Mouse (Mus musculus): ENCODE measurements at regions not wholly inside any gene's neighbourhood (a gene's known extent, or its start where the extent isn't known, plus 50 kb on each side); places are given as distances from the start of the nearest gene placed in this dataset.
A peak's percentile ranks its signal among the peaks of the same experiment; 100 is the strongest.

GRCm38 (mm10) chr13:52702201-52702611, 119.2 kb downstream of the Syk start:
- no peak for DNase-seq (ENCODE audit: low read depth in 1 of 2, low spot score in 2 of 2)

DNA sequence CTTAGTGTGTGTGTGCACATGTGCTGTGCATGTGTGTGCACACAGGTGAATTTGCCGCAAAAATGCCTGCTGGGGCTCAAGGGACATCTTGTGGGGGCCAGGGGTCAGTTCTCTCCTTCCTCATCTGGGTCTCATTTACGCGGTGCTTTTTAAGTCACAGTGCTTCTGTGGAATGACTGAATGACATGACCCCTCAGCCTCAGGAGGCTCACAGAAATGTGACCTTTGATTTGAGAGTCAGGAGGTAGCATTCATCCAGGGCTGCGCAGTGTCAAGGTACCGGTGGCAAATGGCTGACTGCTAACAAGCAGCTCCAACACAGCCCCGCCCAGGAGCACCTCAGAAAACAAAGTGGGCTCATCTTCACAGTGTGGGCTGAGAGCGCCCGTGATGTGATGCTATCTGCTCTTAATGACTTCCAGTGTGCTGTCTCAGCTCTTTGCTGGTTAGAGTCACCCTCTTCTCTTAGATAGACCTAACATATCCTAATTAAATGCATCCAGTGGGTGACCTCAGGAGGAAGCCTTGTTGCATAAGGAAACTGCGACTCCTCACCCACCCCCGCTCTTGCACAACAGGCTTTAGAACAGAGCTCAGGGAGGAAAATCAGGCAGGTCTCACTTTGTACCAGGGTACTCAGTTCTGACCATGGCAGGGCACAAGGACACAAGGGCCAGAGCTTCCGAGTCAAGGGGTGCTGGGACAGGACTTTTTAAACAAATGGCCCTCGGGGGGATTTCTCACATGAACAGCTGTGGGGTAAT, 120.6 kb downstream of the Syk start:
- no peak for DNase-seq (ENCODE audit: low read depth in 1 of 2, low spot score in 2 of 2)

GRCm38 (mm10) chr13:52704673-52705072, 121.7 kb downstream of the Syk start:
- DNase-seq (ENCODE audit: low read depth in 1 of 2, low spot score in 2 of 2) = no peak

GRCm38 (mm10) chr13:52709580-52709979, 126.6 kb downstream of the Syk start:
- DNase-seq (ENCODE audit: low read depth in 1 of 2, low spot score in 2 of 2) = no peak

DNA sequence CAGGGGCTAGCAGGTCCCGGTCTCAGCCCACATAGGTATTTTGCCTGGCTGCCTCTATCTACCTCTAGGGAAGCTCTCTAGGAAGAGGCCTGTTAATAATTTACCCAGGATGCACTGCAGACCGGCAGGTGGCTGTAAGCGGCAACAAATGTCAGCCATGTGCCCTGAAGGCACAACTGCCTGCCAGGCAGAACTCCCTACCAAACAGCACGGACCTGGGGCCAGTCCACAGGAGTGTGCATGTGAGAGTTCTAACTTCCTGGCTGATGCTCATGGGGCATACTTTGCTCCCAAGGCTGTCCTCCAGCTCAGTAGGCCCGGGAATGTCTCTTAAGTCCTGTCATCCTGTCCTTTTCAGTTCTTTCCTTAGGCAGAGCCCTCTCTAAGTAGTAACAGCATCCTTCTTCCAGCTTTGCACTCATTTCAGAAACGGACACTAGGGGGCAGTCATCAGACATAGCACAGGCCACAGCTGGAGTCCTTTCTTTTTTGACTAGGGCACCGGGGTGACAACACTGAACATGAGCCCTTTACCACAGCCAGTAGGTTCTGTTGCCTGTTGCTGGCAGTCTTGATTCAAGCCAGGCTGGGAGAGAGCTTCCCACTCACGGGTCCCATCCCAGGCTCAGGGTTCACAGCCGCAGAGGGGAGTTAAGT, 128.9 kb downstream of the Syk start:
- peak; percentile 37 to 48 for DNase-seq (ENCODE audit: low read depth in 1 of 2, low spot score in 2 of 2)

- no peak for DNase-seq (ENCODE audit: low read depth in 1 of 2, low spot score in 2 of 2)
Measured at GRCm38 (mm10) chr13:52721463-52721862, 138.5 kb downstream of the Syk start.

- no peak for DNase-seq (ENCODE audit: low read depth in 1 of 2, low spot score in 2 of 2)
Measured at GRCm38 (mm10) chr13:52722718-52723117, 139.7 kb downstream of the Syk start.

- no peak for DNase-seq (ENCODE audit: low read depth in 1 of 2, low spot score in 2 of 2)
Measured at GRCm38 (mm10) chr13:52726043-52726442, 143.1 kb downstream of the Syk start.

- DNase-seq (ENCODE audit: low read depth in 1 of 2, low spot score in 2 of 2) = no peak
Measured at GRCm38 (mm10) chr13:52726525-52726924, 143.6 kb downstream of the Syk start.

GRCm38 (mm10) chr13:52735453-52735933, 152.5 kb downstream of the Syk start:
- no peak for DNase-seq (ENCODE audit: low read depth in 1 of 2, low spot score in 2 of 2)

DNA sequence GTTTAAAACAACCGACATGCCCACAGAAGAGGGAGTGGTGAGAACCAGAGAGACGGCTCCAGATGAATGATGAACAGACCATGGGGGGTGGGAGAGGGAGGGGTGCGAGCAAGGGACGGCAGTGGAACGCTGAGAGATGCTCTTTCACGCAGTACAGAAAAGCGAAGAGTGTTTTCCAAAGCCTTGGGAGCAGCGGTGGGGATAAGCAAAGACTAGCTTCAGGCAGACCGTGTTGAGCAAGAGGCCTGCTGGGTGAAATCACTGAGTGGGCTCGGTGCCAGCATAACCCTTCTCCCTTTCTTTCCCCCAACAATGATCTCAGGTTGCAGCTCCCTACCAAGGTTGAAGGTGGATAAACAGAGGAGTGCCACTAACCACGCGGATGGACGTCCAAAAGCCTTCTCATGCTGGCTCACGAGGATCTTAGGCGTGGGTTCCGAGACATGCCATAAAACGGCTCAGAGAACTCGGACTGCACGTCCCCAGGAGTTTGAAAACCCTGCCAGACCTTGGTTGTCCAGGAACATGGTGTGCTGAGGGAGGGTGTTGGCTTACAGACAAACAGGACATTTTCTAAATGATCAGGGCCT, 153.1 kb downstream of the Syk start:
- no peak for DNase-seq (ENCODE audit: low read depth in 1 of 2, low spot score in 2 of 2)

GRCm38 (mm10) chr13:52738095-52738660, 155.2 kb downstream of the Syk start:
- no peak for DNase-seq (ENCODE audit: low read depth in 1 of 2, low spot score in 2 of 2)

DNA sequence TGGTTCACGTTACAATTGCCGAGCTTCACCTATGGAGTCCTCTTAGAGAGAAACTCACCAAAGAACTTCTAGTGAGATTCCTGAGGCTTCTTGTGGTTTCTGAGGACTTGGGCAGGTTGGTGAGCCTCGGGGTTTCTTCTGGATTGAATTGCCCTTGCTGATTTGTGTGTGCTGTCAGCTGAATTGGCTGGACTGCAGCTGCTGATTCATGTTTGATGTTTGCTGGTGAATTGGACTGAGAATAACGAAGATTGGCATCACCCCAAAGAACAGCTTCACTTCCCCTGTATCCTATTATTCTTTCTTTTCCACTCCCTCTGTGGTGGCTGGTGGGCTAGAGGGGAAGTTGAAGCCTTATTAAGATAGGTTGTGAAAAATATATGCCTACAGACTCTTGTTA, 158.4 kb downstream of the Syk start:
- DNase-seq (ENCODE audit: low read depth in 1 of 2, low spot score in 2 of 2) = no peak

DNA sequence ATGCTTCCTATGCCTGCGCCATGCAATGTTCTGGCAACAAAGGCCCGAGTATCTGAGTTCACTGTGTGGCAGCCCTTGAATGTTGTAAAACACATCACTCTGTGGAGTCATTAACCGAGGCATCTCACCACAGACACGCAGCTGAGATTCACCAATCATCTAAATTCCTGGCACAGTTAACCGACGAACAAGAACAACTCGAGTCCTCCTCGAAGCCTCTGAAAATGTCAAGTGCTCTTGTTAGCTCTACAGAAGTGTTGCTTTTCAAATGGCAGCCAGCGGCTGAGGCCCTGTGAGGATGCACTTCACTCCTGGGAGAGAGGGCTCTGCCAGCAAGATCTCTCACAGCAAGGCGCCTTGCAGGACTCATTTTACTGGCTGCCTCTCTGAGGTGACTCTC, 173.0 kb downstream of the Syk start:
- DNase-seq (ENCODE audit: low read depth in 1 of 2, low spot score in 2 of 2) = no peak

- DNase-seq (ENCODE audit: low read depth in 1 of 2, low spot score in 2 of 2) = no peak
Measured at GRCm38 (mm10) chr13:52765508-52766181, 163.8 kb downstream of the Auh start.

DNA sequence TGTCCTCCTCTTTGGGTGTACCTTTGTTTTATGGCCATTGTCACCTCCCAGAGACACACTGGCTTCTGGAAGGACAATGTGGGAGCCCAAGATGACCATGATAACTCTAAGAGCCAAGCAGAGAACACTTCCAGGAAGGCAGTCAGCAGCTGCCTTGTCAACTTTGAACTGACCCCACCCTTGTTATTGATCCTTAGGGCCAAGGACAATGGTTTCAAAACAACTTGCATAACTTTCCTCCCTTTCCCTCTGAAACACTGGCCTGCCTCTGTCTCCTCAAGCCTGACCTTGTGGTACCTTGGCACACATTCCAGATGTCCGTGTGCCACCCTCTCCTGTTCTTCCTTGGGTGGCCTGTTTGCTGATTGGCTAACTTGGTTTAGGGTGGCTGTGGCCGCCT, 163.2 kb downstream of the Auh start:
- DNase-seq (ENCODE audit: low read depth in 1 of 2, low spot score in 2 of 2) = no peak

DNA sequence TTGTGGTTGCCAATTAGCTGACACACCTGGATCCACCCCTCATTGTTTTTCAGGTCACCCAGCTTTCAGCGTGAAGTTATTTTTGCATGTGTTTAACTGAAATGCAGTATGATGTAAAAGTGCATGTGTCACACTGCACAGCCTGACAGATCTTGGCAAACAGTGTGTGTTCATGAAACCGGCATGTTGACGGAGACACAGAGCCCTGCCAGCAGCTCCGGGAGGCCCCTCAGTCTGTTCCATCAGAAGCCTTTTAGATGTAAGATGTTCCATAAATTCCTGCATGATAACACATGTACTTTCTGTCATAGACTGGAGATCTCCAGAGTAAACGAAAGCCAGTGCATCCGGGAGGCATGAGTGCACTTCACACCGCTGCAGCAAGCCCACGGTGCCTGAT, 159.5 kb downstream of the Auh start:
- DNase-seq (ENCODE audit: low read depth in 1 of 2, low spot score in 2 of 2) = no peak

GRCm38 (mm10) chr13:52771518-52771917, 158.0 kb downstream of the Auh start:
- no peak for DNase-seq (ENCODE audit: low read depth in 1 of 2, low spot score in 2 of 2)

DNA sequence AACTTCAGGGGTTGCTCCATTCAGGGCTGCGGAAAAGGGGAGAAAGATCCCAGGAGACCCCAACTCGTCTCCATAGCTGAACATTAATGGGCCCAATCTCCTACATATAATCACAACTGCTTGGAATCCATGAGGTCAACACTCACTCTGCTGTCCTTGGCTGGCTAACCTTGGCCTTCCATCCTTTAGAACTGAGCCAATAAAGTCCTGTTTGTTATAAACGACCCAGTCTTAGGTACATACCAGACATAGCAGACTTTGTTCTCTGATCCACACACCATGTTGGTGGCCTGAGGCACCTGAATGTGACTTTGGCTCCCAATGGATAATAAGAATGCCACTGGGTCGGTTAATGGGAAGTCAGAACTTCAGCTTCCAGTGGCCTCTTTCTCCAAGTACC, 157.4 kb downstream of the Auh start:
- no peak for DNase-seq (ENCODE audit: low read depth in 1 of 2, low spot score in 2 of 2)

GRCm38 (mm10) chr13:52777396-52778034, 152.0 kb downstream of the Auh start:
- DNase-seq (ENCODE audit: low read depth in 1 of 2, low spot score in 2 of 2) = no peak

DNA sequence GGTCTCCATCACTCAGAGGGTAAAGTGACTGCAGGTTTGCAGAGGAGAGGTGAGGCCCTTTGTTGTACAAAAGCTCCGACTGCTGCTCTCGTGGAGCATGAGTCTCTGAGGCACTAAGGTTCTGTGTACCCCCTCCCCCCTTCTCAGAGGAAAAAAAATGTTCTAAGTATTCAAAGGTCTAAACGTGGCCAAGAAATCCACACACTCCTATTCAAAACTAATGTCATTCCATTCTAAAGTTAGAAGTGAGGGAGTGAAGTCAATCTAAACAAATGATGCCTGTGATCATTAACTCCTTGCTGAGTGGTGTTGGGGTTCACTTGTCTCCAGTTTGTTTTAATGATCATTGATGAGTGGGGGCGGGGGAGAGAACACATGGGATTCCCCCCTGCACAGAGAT, 150.6 kb downstream of the Auh start:
- no peak for DNase-seq (ENCODE audit: low read depth in 1 of 2, low spot score in 2 of 2)

All from monocyte, adult 2 months (primary cell).